Mouse (Mus musculus): ENCODE data around the gene Smco3.

DNA sequence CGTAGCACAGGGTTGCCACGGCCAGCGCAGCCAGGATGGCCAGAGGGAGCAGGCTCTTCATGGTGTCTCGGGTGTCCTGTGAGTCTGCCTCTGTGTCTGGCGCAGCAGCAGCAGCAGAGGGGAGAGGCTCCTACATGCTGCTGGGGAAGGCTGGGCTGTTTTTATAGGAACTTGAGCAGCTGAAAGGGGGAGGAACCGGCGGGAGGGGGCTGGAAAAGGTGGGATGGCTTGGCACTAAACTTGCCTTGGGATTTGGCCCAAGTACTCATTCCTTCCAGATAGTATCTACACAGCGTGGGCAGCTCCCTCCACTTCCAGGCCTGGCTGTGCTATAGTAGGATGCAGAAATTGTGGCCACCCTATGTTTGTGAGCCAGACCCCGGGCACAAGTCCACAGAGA lies 40.4 kb upstream of the Smco3 start, which contains the start of gene Mgp:
- no peak for TF ChIP-seq CTCF (IDR thresholded peaks at IDR 0.05; ENCODE audit: extremely low read depth, insufficient read depth, low read length)
- 0 out of 2 replicates have a peak, but pooled peaks have one; percentile 30 for TF ChIP-seq POLR2A (IDR thresholded peaks at IDR 0.05; ENCODE audit: extremely low read depth, insufficient read depth, low read length)

All from cortical plate, adult 2 months (tissue).